Mouse (Mus musculus): Measurements from ENCODE around the gene Dusp19. TPM values are rescaled to one million over a fixed set of nuclear protein-coding genes. Genes with fewer than 3 reads are reported as not detected.

The Dusp19 gene
- total RNA-seq, 2 experiments from 2014 or later, result 21.2 to 24.7 TPM

- DNase-seq (ENCODE audit: low spot score in 2 of 2), result peak in 1 of 2 experiments; percentile 48
Observed at GRCm38 (mm10) chr2:80632336-80633026, 15.6 kb downstream of the Dusp19 start.

DNA sequence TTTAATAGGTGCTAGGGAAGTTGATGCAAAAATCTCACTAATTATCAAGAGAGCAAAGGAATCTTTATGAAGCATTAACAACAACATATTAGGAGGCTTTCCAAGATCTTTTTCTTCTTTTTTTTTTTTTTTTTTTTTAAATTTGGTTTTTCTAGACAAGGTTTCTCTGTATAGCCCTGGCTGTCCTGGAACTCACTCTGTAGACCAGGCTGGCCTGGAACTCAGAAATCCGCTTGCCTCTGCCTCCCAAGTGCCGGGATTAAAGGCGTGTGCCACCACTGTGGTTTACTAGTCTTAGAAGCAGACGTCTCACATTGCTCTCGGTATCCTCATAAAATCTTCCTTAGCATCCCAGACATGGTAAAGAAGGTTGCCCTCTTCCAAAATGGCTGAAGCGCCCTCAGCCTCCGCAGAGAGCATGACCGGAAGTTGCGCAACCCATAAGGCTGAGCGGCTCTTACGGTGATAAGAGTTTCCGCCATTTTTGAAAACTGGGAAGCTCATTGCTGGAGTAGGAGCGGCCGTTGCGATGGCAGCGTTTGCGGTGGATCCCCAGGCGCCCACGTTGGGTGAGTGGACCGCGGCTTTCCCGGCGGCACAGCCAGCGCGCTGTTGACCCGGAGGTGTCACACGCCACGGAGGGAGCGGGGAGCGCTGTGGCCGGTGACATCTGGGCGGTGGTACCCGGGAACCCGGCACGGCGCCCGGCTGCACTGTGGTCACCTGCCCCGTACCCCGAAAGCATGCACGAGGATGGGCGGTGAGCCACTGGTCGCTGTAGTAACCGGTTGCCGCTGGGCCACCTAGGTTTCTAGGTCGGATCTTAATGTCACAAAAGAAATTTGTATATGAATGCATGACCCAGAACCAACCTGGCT is 21.8 kb downstream of the Dusp19 start:
- DNase-seq (ENCODE audit: low spot score in 2 of 2), result peak; percentile 90 to 91

DNA sequence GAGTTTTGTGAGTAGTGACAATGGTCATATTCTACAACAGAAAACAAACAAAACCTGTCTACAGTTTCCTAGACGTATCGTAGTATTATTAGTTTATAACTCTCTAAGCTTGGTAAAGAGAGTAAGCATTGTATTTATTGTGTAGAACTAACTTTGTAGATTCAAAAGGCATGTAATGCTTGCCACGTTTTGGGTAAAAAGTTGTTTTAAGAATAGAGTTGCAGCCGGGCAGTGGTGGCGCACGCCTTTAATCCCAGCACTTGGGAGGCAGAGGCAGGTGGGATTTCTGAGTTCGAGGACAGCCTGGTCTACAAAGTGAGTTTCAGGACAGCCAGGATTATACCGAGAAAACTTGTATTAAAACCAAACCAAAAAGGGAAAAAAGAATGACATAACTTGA is 22.6 kb downstream of the Dusp19 start:
- no peak for DNase-seq (ENCODE audit: low spot score in 2 of 2)

DNA sequence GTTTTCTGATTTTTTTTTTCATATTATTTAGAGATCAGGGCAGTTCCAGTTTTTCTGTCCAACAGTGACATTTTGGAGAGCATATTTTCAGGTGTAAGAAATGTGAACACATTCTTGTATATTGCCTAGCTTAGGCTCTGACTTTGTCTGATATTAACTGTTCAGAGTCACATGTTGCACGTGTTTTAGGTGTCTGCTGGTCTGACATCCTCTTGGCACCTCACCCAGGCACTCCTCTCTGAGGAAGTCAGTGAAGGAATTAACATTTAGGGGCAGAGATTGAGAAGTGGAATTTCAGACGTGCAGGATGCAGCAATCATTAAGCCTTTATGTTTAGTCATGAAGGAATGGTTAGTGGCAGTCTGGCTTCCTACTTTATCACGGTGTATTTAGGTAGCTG is 23.0 kb downstream of the Dusp19 start:
- no peak for DNase-seq (ENCODE audit: low spot score in 2 of 2)

- DNase-seq (ENCODE audit: low spot score in 2 of 2), result no peak
Observed at GRCm38 (mm10) chr2:80661414-80661813, 44.6 kb downstream of the Dusp19 start.

GRCm38 (mm10) chr2:80662682-80663081 is 45.8 kb downstream of the Dusp19 start:
- no peak for DNase-seq (ENCODE audit: low spot score in 2 of 2)

GRCm38 (mm10) chr2:80667396-80667964 is 50.6 kb downstream of the Dusp19 start:
- DNase-seq (ENCODE audit: low spot score in 2 of 2), result no peak

DNA sequence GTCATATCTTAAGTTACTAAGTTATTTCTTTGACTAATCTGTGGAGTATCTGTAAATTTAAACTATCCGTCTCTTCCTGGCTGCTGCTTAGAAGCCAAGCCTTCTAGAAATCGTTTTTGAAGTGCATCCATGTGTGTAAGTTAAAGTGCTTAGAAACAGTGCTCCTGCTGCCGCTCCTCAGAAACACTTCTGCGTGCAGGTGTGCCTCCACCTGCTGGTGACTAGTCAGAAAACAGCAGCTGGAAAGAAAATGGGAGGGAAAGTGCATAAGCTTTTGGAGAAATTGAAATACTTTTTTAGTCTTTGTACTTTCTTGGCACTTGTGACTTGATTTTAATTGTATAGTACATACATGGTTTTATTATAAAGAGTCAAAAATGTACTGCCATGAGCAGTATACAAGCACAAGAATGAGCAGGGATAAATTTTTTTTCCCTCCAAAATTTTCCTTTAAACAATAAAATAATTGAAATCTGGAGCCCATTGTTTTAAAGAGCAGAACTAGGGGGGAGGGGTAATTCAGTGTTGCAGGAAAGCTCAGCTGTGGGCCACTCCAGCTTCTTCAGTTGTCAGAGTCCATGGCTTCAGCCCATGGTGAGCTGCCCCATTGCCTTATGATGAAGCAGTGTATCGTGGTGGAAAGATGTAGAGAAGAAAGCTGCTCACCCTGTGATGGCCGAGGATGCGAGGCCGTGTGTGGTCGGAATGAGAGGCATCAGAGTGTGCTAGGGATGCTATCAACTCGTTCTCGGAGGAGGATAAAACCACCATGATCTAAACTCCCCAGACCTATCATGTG is 53.2 kb downstream of the Dusp19 start:
- DNase-seq (ENCODE audit: low spot score in 2 of 2), result no peak

GRCm38 (mm10) chr2:80678803-80679202 is 62.0 kb downstream of the Dusp19 start:
- no peak for DNase-seq (ENCODE audit: low spot score in 2 of 2)

Small RNA genes lying within 50 kb of the gene (microRNA-seq; reads per million reads assigned to microRNA genes)
- gene Mir684-1, result 0 reads per million in 2 experiments

Other genes with a start within 250 kb of the Dusp19 start
- 10 to 100 TPM; 23.4 to 25.2 TPM for gene Frzb, start 169.4 kb upstream of the Dusp19 start, total RNA-seq (2021)
- 100 to 1,000 TPM; 412 to 413 TPM for gene Nckap1, start 35.7 kb upstream of the Dusp19 start, total RNA-seq (2021)
- gene Nup35, start 191 bp downstream of the Dusp19 start, total RNA-seq (2021), result 10 to 100 TPM; 15.8 to 17.1 TPM